Mouse (Mus musculus) embryonic facial prominence, embryonic 13.5 days (tissue): Measurements from ENCODE around the gene Bcl2l1. TPM values are rescaled to one million over a fixed set of nuclear protein-coding genes. Genes with fewer than 3 reads are reported as not detected.
A peak's percentile ranks its signal among the peaks of the same experiment; 100 is the strongest.

Experiments
- ATAC-seq: fragments of 200-750 bp; cut with Nextera tagmentation; 2 replicates; pipeline ENCODE4 v1.8.0; 2017; ENCODE audit warnings: low read depth; ENCODE audit not compliant: insufficient number of reproducible peaks, insufficient read depth, low FRiP score, low TSS enrichment
- H3K27ac ChIP-seq: fragments of 300-500 bp; sonication (generic); 2 replicates; pipeline ENCODE4 v1.5.1; 2015; ENCODE audit warnings: moderate library complexity, mild to moderate bottlenecking, inconsistent platforms
- H3K27me3 ChIP-seq: fragments of 300-500 bp; sonication (generic); 2 replicates; pipeline ENCODE4 v1.6.1; 2015; ENCODE audit warnings: mild to moderate bottlenecking, inconsistent platforms
- H3K36me3 ChIP-seq: fragments of 300-500 bp; sonication (generic); 2 replicates; pipeline ENCODE4 v1.6.1; 2015; ENCODE audit warnings: mild to moderate bottlenecking, inconsistent platforms
- H3K4me1 ChIP-seq: fragments of 300-500 bp; sonication (generic); 2 replicates; pipeline ENCODE4 v1.6.1; 2015; ENCODE audit warnings: inconsistent platforms
- H3K4me2 ChIP-seq: fragments of 300-500 bp; sonication (generic); 2 replicates; pipeline ENCODE4 v1.6.1; 2015; ENCODE audit warnings: moderate library complexity, mild to moderate bottlenecking, inconsistent platforms
- H3K4me3 ChIP-seq: fragments of 300-500 bp; sonication (generic); 2 replicates; pipeline ENCODE4 v1.5.1; 2015; ENCODE audit warnings: mild to moderate bottlenecking, inconsistent platforms
- H3K9ac ChIP-seq: fragments of 300-500 bp; sonication (generic); 2 replicates; pipeline ENCODE4 v1.6.1; 2015; ENCODE audit warnings: mild to moderate bottlenecking, inconsistent platforms
- H3K9me3 ChIP-seq: fragments of 300-500 bp; sonication (generic); 2 replicates; pipeline ENCODE4 v1.6.1; 2016; ENCODE audit warnings: inconsistent platforms
- WGBS: fragments of 180-500 bp; shearing (Covaris S2); methylation state at CpG from one replicate; pipeline ENCODE4 v1.1.7; 2015; ENCODE audit warnings: mixed read lengths; 5-methylcytosine and 5-hydroxymethylcytosine counted together
- polyA plus RNA-seq: library from polyadenylated mRNA; unstranded; fragments of >200 nt; fragmentation: Nextera tagmentation; extraction: Ambion mirVana; gene quantifications from 2 replicates; pipeline ENCODE4 v1.2.1, GENCODE M21; 2015

Bcl2l1 gene
- polyA plus RNA-seq, 1 experiment from 2014 or later, result 100 TPM

DNA sequence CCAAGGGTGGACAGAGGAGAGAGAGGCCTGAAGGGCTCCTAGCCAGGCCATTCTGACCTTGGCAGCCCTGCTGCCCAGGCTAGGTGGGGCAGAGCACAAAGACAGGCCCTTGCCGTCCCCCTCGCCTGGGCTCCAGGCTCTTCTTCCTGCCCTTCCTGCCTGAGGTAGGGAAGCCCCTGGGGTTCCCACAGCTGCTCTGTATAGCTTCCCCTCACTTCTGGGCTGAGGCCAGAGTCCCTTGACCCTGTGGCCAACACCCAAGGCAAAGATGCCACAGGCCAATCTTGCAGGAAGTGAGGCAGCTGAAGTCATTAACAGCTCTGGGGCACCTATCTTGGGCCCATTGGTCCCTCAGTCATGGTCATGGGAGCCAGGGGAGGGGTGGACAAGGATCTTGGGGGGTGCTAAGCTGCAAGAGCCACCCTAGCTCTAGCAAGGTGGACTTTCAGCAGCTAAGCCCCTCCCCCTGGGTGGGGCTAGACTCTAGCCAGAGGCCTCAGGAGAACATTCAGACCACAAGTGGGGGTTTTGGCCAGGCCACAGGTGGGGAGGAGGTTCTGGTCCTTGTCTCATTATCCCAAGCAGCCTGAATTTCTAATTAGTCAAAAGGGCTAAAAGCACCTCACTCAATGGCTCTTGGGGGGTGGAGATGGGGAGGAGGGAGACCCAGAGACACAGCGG, 50.4 kb downstream of the Bcl2l1 start:
- H3K4me1 ChIP-seq, result peaks cover 9% of the 10 kb centered on the region
- no peaks in the 10 kb centered on the region for H3K27me3 ChIP-seq
- H3K9me3 ChIP-seq, result no peaks in the 10 kb centered on the region
- no peak overlapping the region for H3K4me3 ChIP-seq
- H3K27ac ChIP-seq, result no peak overlapping the region
- 79% methylated on average over 3 of the region's 3 CpGs for WGBS
- no peak overlapping the region for H3K4me2 ChIP-seq
- no peak for ATAC-seq
- H3K36me3 ChIP-seq, result peaks cover 39% of the 10 kb centered on the region
- no peak overlapping the region for H3K9ac ChIP-seq

DNA sequence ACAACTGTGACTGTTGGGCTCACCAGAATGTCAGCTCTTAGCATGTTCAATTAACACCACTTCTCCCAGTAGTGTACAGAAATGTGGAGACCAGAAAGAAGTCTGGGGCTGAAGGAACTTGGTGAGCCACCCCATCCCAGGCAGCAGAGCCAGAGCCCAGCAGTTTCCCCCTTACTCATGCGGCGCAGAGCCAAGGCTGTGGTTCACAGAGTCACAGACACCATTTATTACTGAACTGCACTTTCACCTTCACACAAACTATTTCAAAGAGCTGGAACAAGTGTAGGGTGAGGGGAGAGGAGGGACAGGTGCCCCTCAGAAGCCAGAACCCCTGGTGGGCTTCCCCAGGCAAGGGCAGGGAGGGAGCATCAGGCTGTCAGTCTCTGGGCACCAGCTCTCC, 51.1 kb downstream of the Bcl2l1 start:
- H3K9me3 ChIP-seq, result no peaks in the 10 kb centered on the region
- no peak overlapping the region for H3K4me3 ChIP-seq
- peaks cover 2% of the 10 kb centered on the region; the same call in 1 of the 2 replicates for H3K4me1 ChIP-seq
- H3K27ac ChIP-seq, result no peak overlapping the region
- H3K27me3 ChIP-seq, result no peaks in the 10 kb centered on the region
- no peak overlapping the region for H3K9ac ChIP-seq
- peaks cover 39% of the 10 kb centered on the region for H3K36me3 ChIP-seq
- ATAC-seq, result no peak
- H3K4me2 ChIP-seq, result no peak overlapping the region
- WGBS, result 99% methylated on average over 2 of the region's 2 CpGs

DNA sequence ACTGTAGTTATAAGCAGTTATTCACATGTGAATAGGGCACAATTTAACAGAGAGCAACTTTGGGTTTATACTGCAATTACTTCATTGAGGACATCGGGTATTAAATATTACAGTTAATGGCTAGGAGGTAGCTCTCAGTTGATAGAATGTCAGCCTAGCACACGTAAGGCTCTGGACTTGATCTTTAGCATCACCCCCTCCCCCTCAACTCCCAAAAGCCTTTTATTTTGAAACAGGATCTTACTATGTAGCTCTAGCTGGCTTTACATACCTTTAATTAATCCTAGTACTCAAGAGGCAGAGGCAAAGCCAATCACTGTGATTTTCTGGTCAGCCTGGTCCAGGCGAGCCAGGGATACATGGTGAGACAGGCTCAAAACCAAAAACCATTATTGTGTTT, 54.4 kb downstream of the Bcl2l1 start:
- Histone ChIP-seq H3K4me2 (no peak overlapping the region), H3K9ac (no peak overlapping the region)

DNA sequence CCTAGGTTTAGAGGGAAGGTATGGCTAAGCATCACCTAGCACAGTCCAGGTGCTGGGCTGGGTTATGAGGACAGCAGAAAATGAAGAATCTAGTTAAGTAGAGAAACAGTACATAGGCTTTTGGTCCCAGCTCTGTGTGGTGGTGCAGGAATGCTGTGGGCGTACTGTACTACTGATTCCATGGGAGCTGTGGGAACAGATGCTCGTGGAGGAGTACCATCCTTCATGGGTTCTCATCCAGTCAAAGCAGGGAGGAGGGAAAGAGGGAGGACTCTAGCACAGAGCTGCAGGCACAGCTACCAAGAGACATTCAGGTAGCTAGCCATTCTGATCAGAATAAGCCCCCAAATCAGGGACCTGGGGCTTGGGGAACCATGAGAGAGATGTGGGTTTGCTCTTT, 55.1 kb downstream of the Bcl2l1 start:
- H3K36me3 ChIP-seq, result peaks cover 28% of the 10 kb centered on the region
- no peak overlapping the region for H3K9ac ChIP-seq
- H3K27me3 ChIP-seq, result no peaks in the 10 kb centered on the region
- no peaks in the 10 kb centered on the region for H3K9me3 ChIP-seq
- H3K4me1 ChIP-seq, result 0 out of 2 replicates have a peak, but pooled peaks cover 4% of the 10 kb centered on the region
- H3K4me2 ChIP-seq, result no peak overlapping the region
- no peak overlapping the region for H3K27ac ChIP-seq
- 88% methylated on average over 2 of the region's 2 CpGs for WGBS
- no peak for ATAC-seq
- H3K4me3 ChIP-seq, result no peak overlapping the region

More for the DNA sequence above, 54.4 kb downstream of the Bcl2l1 start:
- no peak overlapping the region for H3K4me3 ChIP-seq
- H3K9me3 ChIP-seq, result no peaks in the 10 kb centered on the region
- ATAC-seq, result no peak
- H3K27me3 ChIP-seq, result no peaks in the 10 kb centered on the region
- 0 out of 2 replicates have a peak, but pooled peaks cover 4% of the 10 kb centered on the region for H3K4me1 ChIP-seq
- H3K36me3 ChIP-seq, result peaks cover 33% of the 10 kb centered on the region
- 81% methylated on average over 3 of the region's 3 CpGs for WGBS
- no peak overlapping the region for H3K27ac ChIP-seq

DNA sequence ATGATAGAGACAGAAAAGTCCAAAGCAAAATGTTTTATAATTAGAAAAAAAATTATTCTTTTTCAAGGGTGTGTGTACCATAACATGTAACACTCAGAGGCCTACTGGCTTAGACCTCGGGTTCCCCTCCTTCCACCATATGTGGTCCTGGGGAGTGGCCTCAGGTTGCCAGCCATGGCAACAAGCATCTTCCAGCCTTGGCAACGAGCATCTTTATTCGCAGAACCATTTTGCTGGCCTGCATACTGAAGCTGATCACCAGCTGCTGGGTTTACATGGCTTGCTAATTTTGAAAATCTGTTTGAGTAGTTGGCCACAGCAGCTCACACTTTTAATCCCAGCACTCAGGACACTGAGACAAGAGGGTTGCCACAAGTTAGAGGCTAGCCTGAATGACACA, 55.5 kb downstream of the Bcl2l1 start:
- no peak overlapping the region for H3K27ac ChIP-seq
- 0 out of 2 replicates have a peak, but pooled peaks cover 4% of the 10 kb centered on the region for H3K4me1 ChIP-seq
- peaks cover 24% of the 10 kb centered on the region for H3K36me3 ChIP-seq
- H3K4me3 ChIP-seq, result no peak overlapping the region
- no peak for ATAC-seq
- H3K9me3 ChIP-seq, result no peaks in the 10 kb centered on the region
- no peak overlapping the region for H3K9ac ChIP-seq
- no peaks in the 10 kb centered on the region for H3K27me3 ChIP-seq
- 84% methylated on average over 3 of the region's 3 CpGs for WGBS
- no peak overlapping the region for H3K4me2 ChIP-seq

DNA sequence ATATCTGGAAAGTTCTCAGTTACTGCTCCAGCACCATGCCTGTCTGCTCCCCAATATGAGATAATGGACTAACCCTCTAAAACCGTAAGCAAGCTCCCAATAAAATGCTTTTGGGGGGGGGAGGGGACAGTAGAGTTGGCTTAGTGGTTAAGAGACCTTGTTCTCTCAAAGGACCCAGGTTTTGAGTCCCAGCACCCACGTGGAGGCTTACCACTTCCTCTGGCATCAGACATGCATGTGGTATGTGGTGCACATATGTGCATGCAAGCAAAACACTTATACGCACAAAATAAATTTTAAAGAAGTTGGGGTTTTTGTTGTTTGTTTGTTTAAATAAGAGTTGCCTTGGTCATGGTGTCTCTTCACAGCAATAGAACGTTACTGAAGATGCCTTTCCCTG, 56.2 kb downstream of the Bcl2l1 start:
- H3K4me2 ChIP-seq, result no peak overlapping the region
- H3K4me1 ChIP-seq, result 0 out of 2 replicates have a peak, but pooled peaks cover 4% of the 10 kb centered on the region
- H3K27me3 ChIP-seq, result no peaks in the 10 kb centered on the region
- H3K36me3 ChIP-seq, result peaks cover 17% of the 10 kb centered on the region
- no peak overlapping the region for H3K9ac ChIP-seq
- H3K27ac ChIP-seq, result no peak overlapping the region
- no peaks in the 10 kb centered on the region for H3K9me3 ChIP-seq
- H3K4me3 ChIP-seq, result no peak overlapping the region
- ATAC-seq, result no peak
- 75% methylated on average over 4 of the region's 4 CpGs for WGBS

DNA sequence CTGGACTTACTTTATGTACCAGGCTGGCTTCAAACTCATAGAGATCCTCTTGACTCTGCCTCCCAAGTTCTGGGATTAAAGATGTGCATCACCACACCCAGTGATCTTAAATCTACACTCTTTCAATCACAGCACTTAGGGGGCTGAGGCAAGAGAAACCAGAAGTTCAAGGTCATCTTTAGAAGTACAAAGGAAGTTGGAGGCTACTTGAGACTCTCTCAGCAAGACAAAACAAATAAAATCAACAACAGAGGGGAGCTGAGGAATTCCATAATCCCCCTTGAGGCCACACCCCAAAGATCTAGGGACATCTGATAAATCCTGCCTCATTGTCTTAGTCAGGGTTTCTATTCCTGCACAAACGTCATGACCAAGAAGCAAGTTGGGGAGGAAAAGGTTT, 59.3 kb downstream of the Bcl2l1 start:
- H3K9me3 ChIP-seq, result no peaks in the 10 kb centered on the region
- H3K9ac ChIP-seq, result no peak overlapping the region
- no peak overlapping the region for H3K4me3 ChIP-seq
- 0 out of 2 replicates have a peak, but pooled peaks cover 4% of the 10 kb centered on the region for H3K4me1 ChIP-seq
- H3K27me3 ChIP-seq, result no peaks in the 10 kb centered on the region
- H3K4me2 ChIP-seq, result no peak overlapping the region
- no peak for ATAC-seq
- no peaks in the 10 kb centered on the region for H3K36me3 ChIP-seq
- H3K27ac ChIP-seq, result no peak overlapping the region
- WGBS, result 21% methylated on average over 1 of the region's 1 CpGs

DNA sequence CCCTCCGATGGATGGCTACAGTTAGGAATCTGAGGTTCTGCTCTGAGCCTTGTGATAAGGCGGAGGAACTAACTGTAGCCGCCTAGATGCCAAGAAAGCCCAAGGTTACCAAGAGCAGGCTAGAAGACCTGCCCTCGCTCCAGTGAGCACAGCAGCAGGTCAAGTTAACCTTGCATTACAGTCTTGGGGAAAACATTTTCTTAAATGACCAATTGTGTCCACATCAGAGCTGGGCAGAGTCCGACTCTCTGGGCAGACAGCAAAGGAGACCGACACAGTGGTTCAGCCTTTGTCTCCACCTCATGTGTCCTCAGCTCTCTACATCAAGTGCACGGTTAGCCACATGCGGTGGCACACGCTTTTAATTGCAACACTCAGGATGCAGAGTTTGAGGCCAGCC, 60.0 kb downstream of the Bcl2l1 start:
- H3K27ac ChIP-seq, result no peak overlapping the region
- H3K4me1 ChIP-seq, result peaks cover 8% of the 10 kb centered on the region
- no peaks in the 10 kb centered on the region for H3K36me3 ChIP-seq
- no peaks in the 10 kb centered on the region for H3K9me3 ChIP-seq
- no peak overlapping the region for H3K4me3 ChIP-seq
- no peak for ATAC-seq
- H3K27me3 ChIP-seq, result no peaks in the 10 kb centered on the region
- H3K4me2 ChIP-seq, result no peak overlapping the region
- 92% methylated on average over 9 of the region's 9 CpGs for WGBS
- H3K9ac ChIP-seq, result no peak overlapping the region

DNA sequence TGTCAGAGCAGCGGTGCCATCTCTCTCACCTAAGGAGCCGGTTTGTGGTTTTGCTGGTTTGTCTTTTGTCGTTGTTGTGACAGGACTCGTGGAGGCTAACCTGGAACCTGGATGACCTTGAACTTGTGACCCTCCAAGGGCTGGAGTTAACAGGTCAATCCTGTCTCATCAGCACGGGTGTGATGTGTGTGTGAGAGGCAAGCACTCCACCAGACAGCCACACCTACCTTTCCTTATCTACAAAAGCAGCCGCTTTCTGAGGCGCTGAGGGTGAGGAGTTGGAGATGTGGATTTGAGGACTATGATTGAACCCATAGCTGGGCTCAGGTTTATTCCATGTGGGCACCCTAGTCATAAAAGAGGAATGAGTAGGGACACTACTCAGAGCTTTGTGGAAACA, 61.9 kb downstream of the Bcl2l1 start:
- 83% methylated on average over 7 of the region's 7 CpGs for WGBS
- ATAC-seq, result no peak

DNA sequence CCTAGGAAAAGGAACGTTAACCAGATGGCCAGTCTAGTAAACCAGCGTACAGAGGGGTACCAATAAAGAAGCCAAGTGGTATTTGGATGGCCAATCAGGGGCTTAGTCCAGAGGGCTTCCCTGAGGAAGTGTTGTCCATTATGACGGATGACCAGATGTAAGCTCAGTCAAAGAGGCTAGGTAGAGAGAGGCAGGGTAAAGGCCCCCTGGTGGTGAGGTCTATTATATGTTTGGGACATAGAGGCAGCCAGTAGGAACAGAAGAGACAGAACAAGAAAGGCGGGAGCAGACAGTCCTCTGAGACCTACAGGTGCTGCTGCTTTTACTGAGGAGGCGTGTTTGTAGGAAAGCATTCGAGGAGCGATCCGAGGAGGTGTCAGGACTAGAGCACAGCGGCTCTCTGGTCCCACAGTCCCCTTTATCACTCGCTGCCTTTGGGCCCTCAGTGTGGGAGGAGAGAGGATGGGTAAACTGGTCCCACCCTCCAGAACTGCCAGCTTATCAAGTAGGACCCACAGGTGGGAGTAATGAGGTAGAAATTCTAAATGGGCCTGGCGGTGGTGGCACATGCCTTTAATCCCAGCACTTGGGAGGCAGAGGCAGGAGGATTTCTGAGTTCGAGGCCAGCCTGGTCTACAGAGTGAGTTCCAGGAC, 63.8 kb downstream of the Bcl2l1 start:
- Histone ChIP-seq H3K27ac (no peak overlapping the region), H3K4me3 (no peak overlapping the region), H3K27me3 (no peaks in the 10 kb centered on the region), H3K4me1 (peaks cover 27% of the 10 kb centered on the region), H3K9me3 (no peaks in the 10 kb centered on the region), H3K36me3 (no peaks in the 10 kb centered on the region), H3K9ac (no peak overlapping the region), H3K4me2 (no peak overlapping the region)
- WGBS, result 56% methylated on average over 12 of the region's 12 CpGs
- no peak for ATAC-seq

More for the DNA sequence above, 61.9 kb downstream of the Bcl2l1 start:
- Histone ChIP-seq H3K4me3 (no peak overlapping the region), H3K27ac (no peak overlapping the region), H3K27me3 (no peaks in the 10 kb centered on the region), H3K4me1 (peaks cover 22% of the 10 kb centered on the region), H3K9me3 (no peaks in the 10 kb centered on the region), H3K36me3 (no peaks in the 10 kb centered on the region), H3K4me2 (no peak overlapping the region), H3K9ac (no peak overlapping the region)

DNA sequence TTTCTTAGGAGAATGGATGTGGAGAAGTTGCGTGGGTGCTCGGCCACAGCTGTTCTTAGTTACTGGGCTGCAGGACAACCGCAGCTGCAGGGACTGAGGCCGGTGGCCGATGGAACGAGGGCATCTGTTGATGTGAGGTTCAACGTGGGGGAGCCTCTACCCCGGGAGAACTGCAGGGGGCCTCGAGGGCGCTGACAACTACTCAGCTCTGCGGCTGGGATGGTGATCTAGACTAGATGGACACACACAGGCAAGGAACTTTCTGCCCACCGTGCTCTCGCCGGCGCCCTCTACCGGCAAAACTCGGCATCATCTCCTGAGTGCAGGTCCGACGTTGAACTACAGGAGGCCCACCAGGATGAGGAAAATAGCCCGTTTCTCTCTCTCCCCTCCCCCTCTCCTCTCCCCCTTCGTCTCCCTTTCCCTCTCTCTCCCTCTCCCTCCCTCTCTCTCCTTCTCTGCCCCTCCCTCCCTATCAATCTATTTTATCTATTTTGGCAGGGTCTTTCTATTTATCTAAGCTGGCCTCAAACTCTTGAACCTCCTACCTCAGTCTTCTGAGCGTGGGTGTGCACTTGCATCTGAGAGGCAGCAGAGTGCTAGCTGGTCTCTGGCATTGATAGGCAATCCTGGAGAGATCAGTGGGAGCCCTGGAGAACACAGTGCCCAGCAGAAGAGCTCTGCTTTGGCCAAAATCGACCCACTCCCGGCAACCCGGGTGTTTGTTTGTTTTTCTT, 65.0 kb downstream of the Bcl2l1 start:
- no peak overlapping the region for H3K4me3 ChIP-seq
- H3K27ac ChIP-seq, result peak overlapping the region; percentile 45

More for the DNA sequence above, 65.0 kb downstream of the Bcl2l1 start:
- Histone ChIP-seq H3K4me1 (peaks cover 27% of the 10 kb centered on the region), H3K9me3 (no peaks in the 10 kb centered on the region), H3K36me3 (no peaks in the 10 kb centered on the region), H3K4me2 (peak overlapping the region; percentile 21), H3K27me3 (no peaks in the 10 kb centered on the region), H3K9ac (0 out of 2 replicates have a peak overlapping the region, but pooled peaks have one; percentile 33)
- WGBS, result 17% methylated on average over 25 of the region's 25 CpGs
- ATAC-seq, result peak; percentile 48; the same call in 1 of the 2 replicates
